Mouse (Mus musculus): ENCODE data around the gene Olfr180. TPM values are rescaled to one million over a fixed set of nuclear protein-coding genes. Genes with fewer than 3 reads are reported as not detected.

Gene Olfr180
- total RNA-seq (2021) = not detected
- polyA plus RNA-seq (2012; rRNA removed) = not detected in 2 replicates
- long read RNA-seq = 0 reads

DNA sequence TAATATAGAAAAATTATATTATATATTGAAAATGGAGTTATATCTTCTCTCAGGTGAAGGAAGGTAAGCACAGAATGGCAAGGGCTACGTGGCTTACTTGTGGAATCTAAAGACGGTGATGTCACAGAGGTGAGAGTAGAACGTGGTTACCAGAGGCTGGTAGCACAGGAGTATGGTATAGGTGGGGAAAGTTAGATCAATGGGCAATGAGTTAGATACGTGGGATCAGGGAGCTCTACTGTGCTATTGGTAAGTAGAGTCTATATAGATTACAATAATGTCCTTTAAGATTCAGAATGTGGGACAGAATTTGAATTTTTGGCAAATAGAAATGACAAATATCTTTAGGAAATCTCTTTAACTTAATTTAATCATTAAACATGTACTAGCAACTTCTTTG, at the start of gene Olfr180:
Gene Olfr180 (minus strand): TSS at position 101 of the 400 bp plus-strand sequence.
- DNase-seq = no peak

DNA sequence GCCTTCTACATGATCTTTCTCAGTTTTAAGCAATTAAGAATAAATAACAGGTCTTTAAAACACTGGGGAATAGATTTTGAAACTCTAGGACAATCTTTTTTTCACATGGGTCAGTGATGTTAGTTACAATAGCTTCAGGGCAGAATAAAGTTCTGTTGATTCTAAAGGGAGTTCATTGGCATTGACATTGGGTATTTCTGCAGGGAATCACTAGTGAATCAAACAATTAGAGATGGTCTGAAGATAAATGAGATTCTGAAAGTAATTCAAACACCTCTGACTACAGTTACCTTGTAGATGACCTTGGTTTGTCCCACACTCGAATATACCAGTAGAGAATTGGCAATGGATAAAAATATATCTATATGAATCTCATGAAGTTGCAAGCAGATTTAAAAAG, 537 bp downstream of the Olfr180 start, which contains the start of gene Olfr181:
Gene Olfr181 (minus strand): TSS at position 101 of the 400 bp plus-strand sequence.
- no peak for DNase-seq

DNA sequence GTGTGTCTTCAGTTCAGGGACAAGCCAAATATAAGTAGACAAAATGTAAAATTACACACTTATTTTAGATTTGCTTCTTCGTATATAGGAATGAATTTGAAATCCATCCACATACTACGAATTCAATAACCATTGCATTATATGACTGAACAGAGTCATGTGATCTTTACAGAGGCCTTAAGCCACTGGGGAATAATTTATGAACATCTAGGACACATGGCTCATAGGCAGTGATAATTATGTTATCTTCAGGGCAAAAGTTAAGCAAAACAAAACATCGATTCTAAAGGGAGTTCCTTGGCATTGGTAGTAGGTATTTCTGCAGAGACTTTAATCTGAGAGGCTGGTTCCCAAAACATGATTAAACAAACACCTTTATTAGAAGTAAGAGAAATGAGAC, 37.2 kb downstream of the Olfr180 start, which contains the start of gene Olfr178:
Gene Olfr178 (minus strand): TSS at position 101 of the 400 bp plus-strand sequence.
- DNase-seq = no peak

DNA sequence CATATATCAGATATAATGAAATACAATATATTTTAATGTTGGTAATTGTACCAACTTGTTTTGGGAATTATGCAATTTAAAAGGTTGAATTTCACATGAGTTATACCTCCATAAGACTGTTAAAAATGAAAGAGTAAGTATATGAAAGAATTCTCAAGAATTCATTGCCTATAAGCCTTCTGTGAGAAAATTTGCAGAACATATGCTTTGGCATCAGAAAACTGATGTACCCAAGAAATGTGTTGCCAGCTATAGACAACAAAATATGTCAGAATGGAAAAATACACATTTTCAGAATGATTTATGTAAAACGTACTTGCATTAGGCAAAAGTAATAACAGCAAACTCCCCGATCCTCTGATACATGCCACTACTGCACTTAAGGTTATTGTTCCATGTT, 44.8 kb downstream of the Olfr180 start:
- DNase-seq = no peak

DNA sequence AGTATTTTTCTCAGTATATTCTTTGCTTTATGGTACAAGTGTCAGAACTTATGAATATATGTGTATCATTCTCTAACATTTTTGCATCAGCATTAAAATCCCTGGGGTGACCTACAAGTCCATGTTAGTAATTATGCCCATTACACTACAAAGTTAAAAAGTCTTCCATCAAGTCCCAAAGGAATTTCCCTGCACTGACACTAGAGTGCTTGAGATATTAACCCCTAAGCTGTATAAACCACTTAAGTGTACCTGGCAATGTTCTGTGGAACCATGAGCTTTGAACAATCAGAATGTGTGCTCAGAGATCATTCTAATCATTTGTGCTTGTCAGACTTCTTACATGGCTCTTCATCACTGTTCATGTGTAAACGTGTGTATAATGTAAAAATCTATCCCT, 54.5 kb downstream of the Olfr180 start, which contains the start of gene Olfr177:
Gene Olfr177 (minus strand): TSS at position 101 of the 400 bp plus-strand sequence.
- no peak for DNase-seq

Other genes starting within 250 kb of the Olfr180 start
- not detected for gene Gpr15, start 210.3 kb downstream of the Olfr180 start, total RNA-seq (2021)
- gene Gpr15, start 210.3 kb downstream of the Olfr180 start, polyA plus RNA-seq (2012; rRNA removed) = not detected in 2 replicates
- gene Cldnd1, start 201.5 kb downstream of the Olfr180 start, total RNA-seq (2021) = 10 to 100 TPM; 58.9 to 61.1 TPM
- gene Cldnd1, start 201.5 kb downstream of the Olfr180 start, polyA plus RNA-seq (2012; rRNA removed) = 44.4 and 59.9 TPM in 2 replicates
- not detected for gene Olfr172, start 166.2 kb downstream of the Olfr180 start, total RNA-seq (2021)
- gene Olfr172, start 166.2 kb downstream of the Olfr180 start, polyA plus RNA-seq (2012; rRNA removed) = not detected in 2 replicates
- not detected for gene Olfr173, start 129.1 kb downstream of the Olfr180 start, total RNA-seq (2021)
- gene Olfr173, start 129.1 kb downstream of the Olfr180 start, polyA plus RNA-seq (2012; rRNA removed) = not detected in 2 replicates
- gene Olfr175-ps1, start 102.6 kb downstream of the Olfr180 start, total RNA-seq (2021) = not detected
- gene Olfr175-ps1, start 102.6 kb downstream of the Olfr180 start, polyA plus RNA-seq (2012; rRNA removed) = not detected in 2 replicates
- not detected for gene Olfr177, start 54.6 kb downstream of the Olfr180 start, total RNA-seq (2021)
- gene Olfr177, start 54.6 kb downstream of the Olfr180 start, polyA plus RNA-seq (2012; rRNA removed) = not detected in 2 replicates
- gene Olfr178, start 37.3 kb downstream of the Olfr180 start, total RNA-seq (2021) = not detected
- not detected in 2 replicates for gene Olfr178, start 37.3 kb downstream of the Olfr180 start, polyA plus RNA-seq (2012; rRNA removed)
- gene Olfr181, start 637 bp downstream of the Olfr180 start, total RNA-seq (2021) = not detected
- gene Olfr181, start 637 bp downstream of the Olfr180 start, polyA plus RNA-seq (2012; rRNA removed) = not detected in 2 replicates
- not detected for gene Olfr183, start 66.0 kb upstream of the Olfr180 start, total RNA-seq (2021)
- not detected in 2 replicates for gene Olfr183, start 66.0 kb upstream of the Olfr180 start, polyA plus RNA-seq (2012; rRNA removed)
- not detected for gene Olfr186, start 100.9 kb upstream of the Olfr180 start, total RNA-seq (2021)
- not detected in 2 replicates for gene Olfr186, start 100.9 kb upstream of the Olfr180 start, polyA plus RNA-seq (2012; rRNA removed)
- not detected for gene Olfr187, start 110.4 kb upstream of the Olfr180 start, total RNA-seq (2021)
- not detected in 2 replicates for gene Olfr187, start 110.4 kb upstream of the Olfr180 start, polyA plus RNA-seq (2012; rRNA removed)
- not detected for gene Olfr190, start 148.6 kb upstream of the Olfr180 start, total RNA-seq (2021)
- gene Olfr190, start 148.6 kb upstream of the Olfr180 start, polyA plus RNA-seq (2012; rRNA removed) = not detected in 2 replicates
- not detected for gene Olfr191, start 160.4 kb upstream of the Olfr180 start, total RNA-seq (2021)
- not detected in 2 replicates for gene Olfr191, start 160.4 kb upstream of the Olfr180 start, polyA plus RNA-seq (2012; rRNA removed)
- not detected for gene Olfr193, start 182.5 kb upstream of the Olfr180 start, total RNA-seq (2021)
- gene Olfr193, start 182.5 kb upstream of the Olfr180 start, polyA plus RNA-seq (2012; rRNA removed) = not detected in 2 replicates
- not detected for gene Olfr194, start 191.7 kb upstream of the Olfr180 start, total RNA-seq (2021)
- gene Olfr194, start 191.7 kb upstream of the Olfr180 start, polyA plus RNA-seq (2012; rRNA removed) = not detected in 2 replicates
- gene Olfr195, start 217.7 kb upstream of the Olfr180 start, total RNA-seq (2021) = not detected
- not detected in 2 replicates for gene Olfr195, start 217.7 kb upstream of the Olfr180 start, polyA plus RNA-seq (2012; rRNA removed)
- not detected for gene Olfr196, start 241.1 kb upstream of the Olfr180 start, total RNA-seq (2021)
- not detected in 2 replicates for gene Olfr196, start 241.1 kb upstream of the Olfr180 start, polyA plus RNA-seq (2012; rRNA removed)

All from adrenal gland, adult 2 months (tissue).